Mouse (Mus musculus): Measurements from ENCODE around the gene Nfib.

DNA sequence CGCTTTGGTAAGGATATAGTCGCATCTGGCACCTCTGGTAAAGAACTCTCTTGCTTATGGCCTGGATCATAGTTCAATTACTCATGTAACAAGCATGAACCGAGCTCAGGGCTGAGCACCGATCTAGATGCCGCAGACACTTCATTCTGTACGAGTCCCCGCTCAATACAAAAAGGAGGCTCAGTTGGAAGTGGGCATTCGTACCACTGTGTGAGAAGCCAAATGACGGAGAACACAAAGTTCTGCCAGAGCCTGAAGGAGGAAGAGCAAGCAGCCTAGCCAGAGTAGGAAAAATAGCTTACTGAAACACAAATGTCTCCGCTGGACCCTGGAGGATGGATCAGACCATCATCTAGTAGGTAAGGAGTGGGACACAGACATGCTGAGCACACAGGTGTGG, 246.7 kb downstream of the Nfib start:
- no peak for TF ChIP-seq EP300 (IDR thresholded peaks at IDR 0.05)
- no peak for TF ChIP-seq CTCF (IDR thresholded peaks at IDR 0.05)

Data from lung, postnatal 0 days (tissue).